Mouse (Mus musculus) brain, adult 2 months (tissue): ENCODE measurements around the gene Cd3g.

ENCODE experiments used
- DNase-seq: peaks from one replicate; pipeline ENCODE4 v3.0.0; 2011; ENCODE audit warnings: low read depth, low spot score

Cd3g gene

DNA sequence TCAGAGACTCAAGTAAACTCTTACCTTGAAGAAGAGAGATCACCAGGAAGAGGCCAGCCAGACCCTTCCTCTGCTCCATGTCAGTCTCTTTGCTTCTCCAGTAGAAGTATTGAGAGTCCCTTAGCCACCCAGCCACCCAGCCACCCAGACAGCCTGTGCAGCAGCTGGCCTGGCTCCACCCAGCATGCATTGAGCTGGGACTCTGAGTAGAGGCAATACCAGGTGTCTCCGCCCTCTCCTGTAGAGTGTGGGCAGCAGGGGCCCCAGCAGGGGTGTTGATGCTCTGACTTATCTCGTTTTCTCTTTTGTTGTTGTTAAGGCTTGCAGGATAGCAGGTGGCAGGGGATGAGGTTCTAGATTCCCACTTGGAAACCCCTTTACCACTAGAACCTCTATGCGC is at the start of gene Cd3g:
TSS of gene Cd3g (minus strand) at position 190 of the 400 bp plus-strand sequence.
- DNase-seq = no peak

DNA sequence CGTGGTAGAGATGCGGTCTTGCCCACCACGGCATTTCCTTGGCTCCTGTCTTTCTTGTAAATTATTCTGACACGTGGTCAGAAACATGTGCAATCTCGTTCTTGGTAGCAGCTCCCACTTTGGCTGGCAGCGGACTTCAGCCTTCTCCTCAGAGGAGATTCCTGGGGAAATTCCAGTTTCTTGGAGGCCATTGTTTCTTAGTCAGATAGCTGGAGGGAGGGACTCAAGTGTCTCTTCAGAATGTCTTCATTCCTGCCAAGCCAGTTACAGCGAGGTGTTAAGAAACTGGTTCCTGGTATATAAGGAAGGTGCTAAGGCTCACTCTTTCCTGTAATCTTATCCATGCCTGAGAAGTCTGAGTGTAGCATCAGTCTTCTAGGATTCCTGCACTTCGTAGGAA is 47.1 kb upstream of the Cd3g start:
- no peak for DNase-seq

DNA sequence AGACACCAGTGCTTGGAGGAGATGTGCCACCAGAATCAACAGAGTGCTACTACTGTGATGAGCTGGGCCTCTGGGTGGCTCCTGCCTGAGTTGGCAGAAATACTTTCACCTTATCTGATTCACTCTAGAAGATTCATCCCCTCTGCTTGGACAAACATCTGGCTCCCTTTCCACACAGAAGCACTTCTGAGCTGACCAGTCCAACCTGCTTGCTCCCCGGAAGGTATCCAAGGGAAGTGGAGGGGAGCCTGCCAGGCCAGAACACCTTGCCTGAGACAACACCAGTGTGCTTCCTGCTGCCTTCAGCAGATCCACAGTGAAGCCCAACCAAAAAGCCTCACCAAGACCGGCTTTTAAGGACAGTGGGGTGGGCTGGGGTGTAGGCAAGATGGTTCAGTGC is 44.0 kb upstream of the Cd3g start:
- no peak for DNase-seq

DNA sequence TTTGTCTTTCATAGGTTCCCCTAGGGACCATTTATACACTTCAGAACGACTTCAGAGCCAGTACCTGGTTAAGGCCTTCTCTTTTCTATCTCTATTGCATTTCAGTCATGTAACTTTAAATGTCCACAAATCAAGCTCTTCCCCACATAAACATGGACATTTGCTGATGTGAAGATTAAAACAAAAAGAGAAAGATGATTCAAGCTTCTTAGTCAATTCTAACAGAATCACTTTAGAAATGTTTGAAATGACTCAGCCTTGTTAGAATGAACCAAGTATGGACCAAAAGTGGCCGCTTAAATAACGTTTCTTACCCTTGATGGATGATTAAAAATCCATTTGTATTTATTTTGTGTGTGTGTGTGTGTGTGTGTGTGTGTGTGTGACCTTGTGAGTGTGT is 43.4 kb upstream of the Cd3g start:
- DNase-seq = no peak

DNA sequence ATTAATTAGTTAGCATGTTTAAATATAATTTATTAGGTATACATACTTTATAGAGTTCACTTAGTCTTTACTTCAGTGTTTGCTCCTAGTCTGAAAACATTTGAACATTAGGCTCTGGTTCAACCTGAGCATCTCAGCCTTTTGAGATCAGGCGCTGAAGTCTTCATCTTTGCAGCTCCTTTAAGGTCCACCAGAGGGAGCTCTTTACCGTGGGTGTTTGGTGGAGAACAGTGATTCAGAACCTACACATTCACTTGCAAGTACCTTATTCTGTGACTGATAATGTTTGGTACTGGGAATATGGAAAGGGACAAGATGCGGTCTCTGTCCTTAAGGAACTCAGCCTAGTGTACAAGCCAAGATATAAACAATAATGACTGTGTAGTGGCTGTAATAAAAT is 42.6 kb upstream of the Cd3g start:
- peak; percentile 89 for DNase-seq

DNA sequence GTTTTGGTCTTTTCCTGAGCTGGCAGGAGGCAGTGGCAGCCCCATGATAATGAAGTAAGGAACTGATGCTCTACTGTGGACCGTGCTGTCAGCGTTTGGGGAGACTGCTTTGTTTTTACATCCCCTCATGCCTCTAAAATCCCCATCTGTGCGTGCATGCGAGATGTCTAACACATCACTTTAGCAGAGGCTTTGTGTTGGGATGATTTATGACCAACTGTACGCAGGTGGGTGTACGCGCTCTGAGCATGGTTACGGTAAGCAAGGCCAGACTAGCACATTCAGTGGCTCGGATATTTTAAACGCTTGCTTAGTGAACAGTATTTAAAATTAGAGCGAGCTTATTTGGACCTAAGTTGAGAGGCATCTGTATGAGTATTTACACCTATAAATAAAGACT is 37.8 kb upstream of the Cd3g start:
- peak; percentile 59 for DNase-seq

DNA sequence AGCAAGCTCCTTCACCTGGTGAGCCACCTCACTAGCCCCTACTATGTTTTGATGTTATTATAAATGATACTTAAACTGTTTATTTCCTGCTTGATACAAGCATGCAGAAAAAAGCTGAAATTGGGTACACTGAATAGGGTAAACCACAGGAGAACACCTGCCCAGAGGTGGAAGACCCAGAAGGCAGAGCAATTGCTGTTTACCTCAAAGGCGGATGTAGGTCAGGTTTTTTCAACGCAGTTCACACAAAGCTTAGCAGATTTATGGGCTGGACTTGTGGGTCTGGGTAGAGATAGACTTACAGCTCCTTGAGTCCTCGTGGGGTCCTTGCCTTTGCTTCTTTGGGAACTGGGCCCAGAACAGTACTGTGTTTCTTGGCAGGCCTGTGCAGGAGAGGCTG is 35.6 kb upstream of the Cd3g start:
- DNase-seq = no peak

DNA sequence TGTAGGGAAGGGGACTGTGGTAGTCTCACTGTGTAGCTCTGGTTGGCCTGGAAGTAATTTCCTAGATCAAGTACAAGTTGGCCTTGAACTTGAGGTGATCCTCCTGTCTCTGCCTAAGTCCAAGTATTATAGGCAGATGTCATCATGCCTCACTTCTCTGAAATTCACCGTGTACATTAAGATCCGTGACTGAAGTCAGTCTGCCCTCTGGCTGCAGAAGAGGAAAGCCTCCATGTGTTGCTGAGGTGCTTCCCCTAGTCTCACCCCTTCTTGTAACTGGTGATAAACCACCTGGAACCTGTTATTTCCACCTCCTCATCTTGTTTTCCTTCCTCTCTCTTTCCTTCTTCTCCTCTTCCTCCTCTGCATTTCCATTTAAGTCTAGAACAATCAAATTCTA is 34.6 kb upstream of the Cd3g start:
- no peak for DNase-seq

DNA sequence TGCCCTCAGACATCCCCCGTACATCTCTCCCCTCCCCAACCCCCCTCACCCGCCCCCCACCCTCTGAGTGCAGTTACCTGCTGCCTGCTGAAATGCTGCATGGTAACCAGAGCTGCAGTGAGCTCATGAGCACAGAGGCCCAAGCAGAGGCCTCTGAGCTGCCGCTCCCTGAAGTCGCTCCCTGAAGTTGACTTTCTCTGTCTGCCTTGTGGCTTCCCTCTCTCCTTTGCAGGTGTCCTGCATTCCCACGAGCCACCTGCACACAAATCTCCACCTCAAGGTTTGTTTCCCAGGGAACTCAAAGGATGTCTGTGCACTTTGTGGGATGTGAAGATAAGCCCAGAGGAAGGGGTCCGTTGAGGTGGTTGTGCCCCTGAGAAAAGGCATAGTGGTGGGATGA is 31.1 kb upstream of the Cd3g start:
- no peak for DNase-seq

DNA sequence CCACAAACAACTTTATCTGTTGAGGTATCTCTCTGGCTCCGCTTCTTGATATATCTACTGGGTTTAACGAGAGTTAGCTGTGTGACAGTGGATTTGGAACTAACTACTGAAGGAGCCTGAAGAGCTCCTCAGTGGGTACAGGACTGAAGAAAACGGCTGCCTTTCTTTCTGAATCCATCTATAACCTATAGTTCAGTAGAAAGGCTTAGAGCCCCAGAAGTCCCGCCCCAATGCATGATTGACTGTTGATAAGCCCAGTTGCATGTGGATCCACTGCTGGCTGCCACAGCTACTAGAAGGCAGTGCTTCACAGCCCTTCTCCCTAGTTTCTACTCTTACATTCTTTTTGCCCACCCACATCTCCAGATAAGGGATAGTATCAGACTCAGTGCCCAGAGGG is 30.2 kb upstream of the Cd3g start:
- no peak for DNase-seq

DNA sequence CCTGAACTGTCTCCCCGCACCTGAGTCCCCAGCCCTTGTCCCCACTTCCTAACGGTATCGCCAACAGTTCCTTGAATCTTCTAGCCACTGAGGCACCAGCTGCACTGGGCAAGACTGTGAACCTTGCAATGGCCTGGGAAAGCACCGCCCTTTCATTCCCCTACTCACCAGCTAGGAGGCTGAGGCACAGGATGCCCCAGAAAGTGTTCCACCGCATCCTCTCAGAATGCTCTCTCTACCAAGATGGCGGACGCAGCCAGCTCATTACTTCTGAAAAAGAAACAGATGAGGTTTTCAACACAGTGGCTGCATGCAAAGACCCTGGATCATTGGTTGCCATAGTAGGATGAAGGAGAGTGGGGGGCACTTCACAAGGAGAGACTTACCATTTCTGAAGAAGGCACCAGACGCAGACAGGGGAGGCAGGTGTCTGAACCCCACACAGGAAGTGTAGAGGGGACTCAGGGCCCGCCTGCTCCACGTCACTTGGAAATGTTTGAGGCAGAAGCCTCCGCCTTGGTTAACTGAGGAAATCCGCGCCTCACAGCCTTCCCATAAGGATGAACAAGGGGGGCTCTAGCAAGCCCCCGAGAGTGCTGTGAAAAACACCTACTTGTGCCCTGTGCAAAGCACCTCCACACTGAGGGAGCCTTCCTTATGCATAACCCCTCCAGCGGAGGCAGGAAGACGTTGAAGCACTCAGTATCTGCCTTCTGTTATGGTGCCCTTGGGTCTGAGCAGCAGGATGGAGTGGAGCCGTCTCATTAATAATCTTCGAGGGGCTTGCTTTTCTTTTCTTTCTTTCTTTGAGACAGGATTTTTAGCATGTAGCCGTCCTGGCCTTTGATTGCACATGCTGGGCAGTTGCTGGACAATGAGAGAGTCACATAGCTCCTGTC is 29.2 kb upstream of the Cd3g start, which contains the start of gene Cd3e:
TSS of gene Cd3e (minus strand) at position 448 of the 899 bp plus-strand sequence.
- DNase-seq = no peak

DNA sequence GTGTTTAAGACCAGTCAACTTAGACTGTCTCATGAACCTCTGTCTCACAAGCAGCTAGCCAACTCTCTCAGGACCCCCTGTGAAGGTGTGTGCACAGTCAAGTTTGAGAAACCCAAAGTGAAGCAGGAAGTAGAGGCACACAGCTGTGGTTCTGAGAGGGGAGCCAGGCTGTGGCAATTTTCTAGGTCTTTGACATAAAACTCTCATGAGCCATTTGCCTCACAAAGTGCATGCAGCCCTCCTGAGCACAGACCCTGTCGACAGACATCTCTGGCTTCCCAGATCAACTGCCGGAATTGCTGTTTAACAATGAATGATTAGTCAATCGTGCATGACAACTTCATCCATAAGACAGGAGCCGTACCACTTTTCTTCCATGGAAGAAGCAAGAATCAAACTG is 28.1 kb upstream of the Cd3g start:
- DNase-seq = no peak

DNA sequence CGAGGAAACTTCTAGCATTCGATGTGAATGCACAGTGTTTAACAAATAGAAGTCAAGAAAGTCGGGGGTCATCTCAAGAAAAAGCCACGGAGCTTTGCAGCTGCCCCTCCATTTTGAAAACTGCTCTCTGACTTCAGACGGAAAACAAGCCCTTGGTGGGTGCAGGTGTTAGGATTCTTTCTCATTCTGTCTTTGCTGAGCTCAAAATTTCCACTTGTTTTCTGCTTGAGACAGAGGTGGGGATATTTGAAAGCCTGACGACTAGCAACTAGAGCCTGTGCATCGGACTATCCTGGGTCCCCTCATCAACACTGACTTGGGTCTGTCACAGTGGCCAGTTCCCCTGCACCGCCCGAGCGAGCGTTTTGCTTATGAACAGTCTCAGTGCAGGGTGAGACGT is 27.2 kb upstream of the Cd3g start:
- no peak for DNase-seq

DNA sequence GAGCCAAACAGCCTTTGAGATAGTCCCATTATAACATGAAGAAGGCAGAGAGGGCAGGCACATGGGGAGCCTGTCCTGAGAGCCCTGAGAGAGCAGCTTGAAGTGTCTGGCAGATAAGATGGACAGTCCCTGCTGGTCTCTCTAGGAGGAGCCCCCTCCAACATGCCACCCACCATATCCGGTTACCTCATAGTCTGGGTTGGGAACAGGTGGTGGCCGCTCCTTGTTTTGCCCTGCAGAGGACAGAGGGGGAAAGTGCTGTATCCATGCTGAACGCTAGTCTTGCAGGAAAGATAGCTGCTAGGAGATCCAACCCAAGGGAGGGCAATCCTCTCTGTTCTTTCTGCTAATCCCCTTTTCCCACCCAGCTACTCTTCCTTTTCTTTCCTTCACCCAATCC is 20.0 kb upstream of the Cd3g start:
- no peak for DNase-seq

DNA sequence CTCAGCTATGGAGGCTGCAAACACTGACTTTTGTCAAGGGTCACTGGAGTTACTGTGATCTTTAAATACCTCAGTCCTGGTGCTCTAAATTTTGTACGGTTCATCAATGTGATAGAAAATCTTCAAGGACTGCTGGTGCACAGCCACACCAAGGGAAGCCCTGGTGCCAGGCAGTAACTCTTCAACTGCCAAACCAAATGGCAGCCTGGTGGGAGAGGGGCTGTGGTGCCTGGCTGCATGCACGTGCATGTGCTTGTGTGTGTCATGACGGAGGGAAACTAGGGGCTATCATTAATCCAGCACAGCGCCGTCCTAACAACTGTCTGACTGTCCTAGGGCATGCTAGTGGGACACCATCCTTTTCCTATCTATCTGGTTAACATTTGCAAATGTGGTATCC is 19.5 kb upstream of the Cd3g start:
- DNase-seq = no peak

DNA sequence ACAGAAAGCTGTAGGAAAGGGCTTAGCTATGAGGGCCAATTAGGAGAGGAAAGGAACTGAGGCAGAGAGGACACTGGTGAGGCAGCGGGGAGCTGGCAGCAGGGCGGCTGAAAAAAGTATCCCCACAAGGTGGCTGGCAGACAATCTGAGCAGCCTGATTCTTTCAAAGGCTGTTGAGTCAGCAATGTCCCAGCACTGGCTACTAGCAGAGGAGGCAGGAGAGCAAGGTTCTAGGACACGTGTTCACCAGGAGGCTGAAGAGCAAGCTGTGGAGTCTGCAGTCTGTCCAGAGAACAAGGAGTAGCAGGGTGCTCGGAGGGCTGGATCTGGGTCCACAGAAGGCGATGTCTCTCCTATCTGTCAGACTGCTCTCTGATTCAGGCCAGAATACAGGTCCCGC is 18.9 kb upstream of the Cd3g start:
- peak; percentile 81 for DNase-seq

DNA sequence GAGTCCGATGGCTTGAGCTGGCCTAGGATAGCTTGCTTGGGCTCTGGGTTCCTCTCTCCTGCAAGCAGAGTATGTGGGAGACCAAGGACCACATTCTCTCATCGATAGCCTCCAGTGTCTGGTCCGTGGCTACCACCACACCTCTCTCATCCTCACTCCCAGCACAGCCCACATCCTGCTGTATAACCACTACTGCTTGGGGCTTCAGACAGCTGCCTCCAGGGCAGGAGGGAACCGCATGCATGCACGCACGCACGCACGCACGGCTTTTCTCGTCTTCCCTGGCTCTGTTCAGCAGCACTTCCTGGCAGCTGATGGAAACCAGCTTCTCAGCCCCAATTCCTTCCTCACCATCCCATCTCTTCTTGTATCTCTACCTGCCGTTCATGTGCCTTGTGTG is 17.9 kb upstream of the Cd3g start:
- no peak for DNase-seq

DNA sequence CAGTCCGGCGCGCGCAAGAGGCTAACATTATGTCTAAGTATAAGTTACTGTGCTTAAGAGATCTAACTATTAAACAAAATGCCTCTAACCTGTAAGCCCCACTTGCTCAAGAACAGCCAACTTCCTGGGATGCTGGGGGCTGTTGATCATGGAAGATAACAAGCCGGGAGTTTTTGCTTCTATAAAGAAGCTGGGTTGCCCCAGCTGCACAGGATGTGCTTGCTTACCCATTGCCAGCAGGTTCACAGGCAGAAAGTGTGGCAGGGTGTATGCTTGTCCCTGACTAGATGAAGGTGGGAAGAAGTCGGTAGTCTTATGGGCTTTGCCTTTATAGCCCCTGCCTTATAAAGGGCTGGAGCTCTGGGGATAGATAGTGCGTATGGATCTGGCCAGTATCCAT is 16.4 kb upstream of the Cd3g start:
- DNase-seq = no peak

DNA sequence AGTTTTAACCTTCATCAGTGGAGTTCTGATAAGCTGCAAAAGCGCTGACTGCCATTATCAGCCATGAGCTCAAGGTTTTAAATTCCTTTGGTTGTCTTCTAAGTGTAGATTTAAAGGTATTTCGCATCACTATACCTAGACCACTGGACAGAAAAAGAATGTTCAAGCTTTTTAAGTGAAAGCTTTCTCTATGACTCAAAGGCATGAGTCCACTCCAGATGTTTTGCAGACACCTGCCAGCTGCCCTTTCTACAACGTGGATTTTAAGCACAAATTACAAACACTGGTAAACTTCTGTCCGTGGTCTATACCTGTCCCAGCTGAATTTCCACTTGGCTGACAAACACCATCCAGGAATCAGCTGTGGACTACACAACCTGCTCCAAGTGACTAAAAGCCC is 14.7 kb upstream of the Cd3g start:
- no peak for DNase-seq

DNA sequence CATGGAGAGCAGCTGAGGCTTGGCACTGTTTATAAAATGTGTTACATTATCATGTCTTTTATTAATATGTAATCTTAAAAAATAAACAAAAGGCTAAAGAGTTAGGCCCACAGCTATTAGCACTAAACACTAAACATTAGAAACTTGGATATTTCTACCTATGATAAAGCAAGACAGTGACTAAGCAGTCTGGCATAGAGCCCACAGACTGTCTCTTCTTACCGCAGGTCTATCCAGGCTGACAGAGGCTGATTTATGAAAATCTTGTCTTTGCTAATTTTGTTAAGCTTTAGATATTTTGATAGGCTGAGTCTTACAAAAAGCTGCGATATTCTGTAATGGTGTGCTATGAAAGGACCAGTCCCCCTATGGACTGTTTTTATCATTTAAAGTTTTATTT is 13.0 kb upstream of the Cd3g start:
- DNase-seq = peak; percentile 6

DNA sequence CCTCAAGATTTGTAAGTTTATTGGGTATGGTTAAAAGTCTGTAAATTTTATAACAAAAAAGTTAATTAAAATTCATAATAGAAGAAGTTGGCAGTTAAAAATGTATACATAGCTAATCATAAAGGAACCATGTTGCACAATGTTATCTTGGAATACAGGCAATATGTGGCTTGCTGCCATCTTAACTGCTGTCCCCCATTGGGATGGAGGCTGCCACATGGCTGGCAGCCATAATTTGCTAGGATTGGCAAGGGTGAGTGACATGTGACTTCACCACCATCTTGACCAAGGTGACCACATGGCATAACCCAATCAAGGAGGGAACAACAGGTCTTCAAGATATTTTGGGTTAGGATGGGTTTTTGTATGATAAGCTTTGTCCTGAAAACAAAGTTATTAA is 12.0 kb upstream of the Cd3g start:
- DNase-seq = peak; percentile 68

DNA sequence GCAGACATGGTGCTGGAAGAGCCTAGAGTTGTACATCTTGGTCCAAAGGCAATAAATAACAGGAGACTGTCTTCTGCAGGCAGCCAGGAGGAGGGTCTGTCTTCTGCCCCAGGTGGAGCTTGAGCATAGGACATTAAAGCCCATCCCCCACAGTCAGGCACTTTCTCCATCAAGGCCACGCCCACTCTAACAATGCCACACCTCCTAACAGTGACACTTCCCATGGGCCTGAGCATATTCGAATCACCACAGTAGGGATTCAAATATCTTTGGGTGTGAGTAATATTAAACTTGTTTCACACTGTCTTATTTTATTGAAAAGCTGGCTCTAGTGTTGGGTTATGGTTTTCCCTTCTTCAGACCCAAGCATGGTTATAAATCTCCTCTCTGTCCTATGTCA is 11.6 kb upstream of the Cd3g start:
- no peak for DNase-seq

DNA sequence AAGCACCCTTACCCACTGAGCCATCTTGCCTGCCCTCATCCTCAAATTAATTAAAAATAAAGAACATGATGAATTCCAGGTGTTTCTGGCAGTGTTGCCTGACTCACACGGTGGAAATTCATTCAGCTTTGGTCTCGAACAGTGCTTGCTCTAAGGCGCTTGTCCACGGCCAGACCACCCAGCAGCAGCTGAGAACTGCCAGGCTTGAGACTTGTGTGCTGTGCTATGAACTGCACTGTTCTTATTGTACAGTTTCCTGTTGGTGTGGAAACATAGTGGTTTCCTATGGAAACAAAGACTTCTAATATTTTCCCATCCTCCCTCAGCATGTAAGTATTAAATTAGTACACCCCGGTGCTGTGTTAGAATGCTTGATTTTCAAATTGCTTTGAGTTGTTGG is 6.7 kb upstream of the Cd3g start:
- no peak for DNase-seq

DNA sequence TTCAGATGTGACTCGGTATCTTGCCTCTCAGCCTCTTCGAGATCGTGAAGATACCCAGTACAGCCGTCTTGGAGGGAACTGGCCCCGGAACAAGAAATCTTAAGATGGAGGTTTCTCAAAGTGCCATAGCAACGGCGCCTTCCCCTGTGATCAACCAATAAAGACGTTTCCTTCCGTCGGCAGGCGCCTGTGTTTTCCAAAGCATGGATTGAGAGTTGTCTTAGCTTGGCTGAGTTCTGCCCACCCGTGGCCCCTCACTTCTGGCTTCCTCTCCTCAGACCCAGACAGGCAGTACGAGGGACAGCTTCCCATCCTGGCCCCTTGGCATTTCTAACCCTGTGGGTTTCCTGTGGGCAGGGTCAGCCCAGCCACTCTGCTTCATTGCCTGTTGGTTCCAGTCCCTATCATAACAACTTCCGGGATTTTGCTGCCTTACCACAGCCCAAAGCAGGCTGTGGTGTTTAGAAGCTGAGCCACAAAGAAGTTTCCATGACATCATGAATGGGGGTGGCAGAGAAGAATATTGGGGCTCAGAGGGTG is 6.1 kb upstream of the Cd3g start:
- peak; percentile 5 for DNase-seq
